8 mouse cellular contexts compared by ENCODE assay signal in the genomic region with DNA sequence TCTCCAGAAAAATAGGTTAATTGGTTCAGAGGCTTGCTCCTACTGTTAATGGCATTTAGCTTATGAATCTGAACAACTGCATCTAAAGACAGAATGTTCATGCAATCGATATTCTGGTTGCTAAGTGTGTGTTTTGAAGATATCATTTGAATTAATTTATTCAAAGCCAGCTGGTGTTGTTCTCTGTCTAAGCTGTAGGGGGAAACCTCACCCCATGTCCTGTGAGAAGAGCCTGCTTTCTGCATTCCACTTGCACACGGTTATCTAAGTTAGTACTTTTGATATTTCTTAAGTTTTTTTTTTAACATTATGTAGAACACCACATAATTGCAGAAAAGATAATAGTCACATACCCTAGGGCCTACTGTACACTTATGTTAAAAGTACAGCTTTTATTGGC.
DNase-seq lines count a peak whose midpoint lies in the region; ATAC-seq and TF ChIP-seq lines count a peak whose summit lies in the region.

No protein-coding gene starts in this region.

- no peaks in the 10 kb centered on the region for H3K9me3 ChIP-seq in lung, embryonic 14.5 days (ENCODE audit: low read depth, low read length)

- TF ChIP-seq CTCF in lung, embryonic 14.5 days (IDR thresholded peaks at IDR 0.05; ENCODE audit: low read depth) = peak; percentile 82

- H3K27ac ChIP-seq in lung, embryonic 14.5 days (ENCODE audit: low read depth) = no peak overlapping the region

- no peaks in the 10 kb centered on the region for H3K36me3 ChIP-seq in lung, embryonic 14.5 days (ENCODE audit: insufficient read depth)

- no peaks in the 10 kb centered on the region for H3K4me1 ChIP-seq in lung, embryonic 14.5 days (ENCODE audit: insufficient read depth)

- H3K4me2 ChIP-seq in lung, embryonic 14.5 days = no peak overlapping the region

- peak; percentile 59 to 68 for DNase-seq in cerebellum, postnatal 10 days
- no peak for DNase-seq in cerebellum, adult 11 months
- DNase-seq in lung, embryonic 14.5 days = peak; percentile 76
- DNase-seq in lung, postnatal 25 days (ENCODE audit: low spot score) = no peak
- peak; percentile 11 to 88 for DNase-seq in frontal cortex, adult 2 months (ENCODE audit: extremely low spot score in 1 of 2, low spot score in 1 of 2)
- peak; percentile 10 for DNase-seq in lung, postnatal 14 days
- no peak for DNase-seq in neural tube, embryonic 10.5 days (ENCODE audit: extremely low spot score, low spot score)

- H3K4me3 ChIP-seq in lung, embryonic 14.5 days (ENCODE audit: low read depth, low read length) = no peak overlapping the region

- no peak overlapping the region for H3K9ac ChIP-seq in lung, embryonic 14.5 days

- ATAC-seq in lung, embryonic 14.5 days (ENCODE audit: insufficient read depth) = no peak
- ATAC-seq in megakaryocyte-erythroid progenitor cell, adult 5-6 weeks (replicated peaks; ENCODE audit: low FRiP score, low TSS enrichment, poor library complexity, severe bottlenecking) = no peak; the same call in 1 of the 2 replicates

- no peaks in the 10 kb centered on the region for H3K27me3 ChIP-seq in lung, embryonic 14.5 days (ENCODE audit: insufficient read depth, low read length)

- 20% methylated on average over 2 of the region's 2 CpGs for WGBS in lung, embryonic 14.5 days

Comparison
In these comparisons a context has a peak if more than half of its experiments do, and no peak if none do; other contexts are left out.
1. DNase-seq: peak in cerebellum, postnatal 10 days (2 of 2), lung, embryonic 14.5 days (single experiment), frontal cortex, adult 2 months (2 of 2) and lung, postnatal 14 days (single experiment); none in cerebellum, adult 11 months (single experiment), lung, postnatal 25 days (single experiment) and neural tube, embryonic 10.5 days (single experiment).